Mouse (Mus musculus) 3134 (cell line): ENCODE measurements around the gene Runx1.
A peak's percentile ranks its signal among the peaks of the same experiment; 100 is the strongest.

ENCODE experiments used
- DNase-seq: peaks from one replicate; pipeline ENCODE4 v3.0.0-alpha.2; 2011; ENCODE audit warnings: low spot score; ENCODE audit not compliant: insufficient read length; ENCODE audit errors: extremely low read depth

Gene Runx1

DNA sequence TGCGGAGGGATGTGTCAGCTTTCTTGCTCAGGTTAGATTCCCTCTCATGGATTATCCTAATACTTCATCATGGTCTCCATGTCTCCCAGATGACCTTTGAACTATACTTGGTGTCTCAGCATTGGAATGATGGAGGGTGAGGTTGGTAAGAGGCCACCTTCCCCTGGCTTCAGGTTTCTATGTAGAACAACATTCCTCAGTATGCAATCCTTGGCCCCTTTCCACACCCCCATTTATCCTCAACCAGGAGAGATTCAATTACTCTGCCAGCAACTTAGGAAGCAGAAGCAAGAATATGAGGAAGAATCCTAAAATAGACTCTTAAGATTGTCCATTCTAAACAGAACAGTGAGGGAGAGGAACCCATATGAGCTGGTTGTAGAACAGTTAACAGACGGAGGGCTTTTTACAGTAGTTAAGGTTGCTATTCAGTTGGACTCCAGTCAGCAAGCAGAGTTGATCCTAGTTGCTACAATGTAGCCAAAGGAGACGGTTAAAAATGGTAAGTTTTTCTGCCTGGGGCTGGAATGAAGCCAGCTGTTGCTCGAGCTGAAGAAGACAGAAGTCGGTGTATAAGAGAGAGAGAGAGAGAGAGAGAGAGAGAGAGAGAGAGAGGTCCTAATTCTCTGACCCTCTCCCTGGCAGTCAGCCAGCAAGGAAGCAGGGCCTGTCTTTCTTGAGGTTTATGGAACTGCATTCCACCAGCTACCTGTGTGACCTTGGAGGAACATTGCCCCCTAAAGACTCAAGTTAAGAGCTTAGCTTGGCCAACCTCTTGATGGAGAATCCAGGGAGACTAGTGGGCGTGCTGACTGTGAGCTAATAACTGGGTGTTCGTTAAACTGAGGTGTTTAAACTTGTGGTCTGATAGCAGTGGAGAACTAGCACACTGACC lies 120.1 kb downstream of the Runx1 start:
- DNase-seq, result no peak

DNA sequence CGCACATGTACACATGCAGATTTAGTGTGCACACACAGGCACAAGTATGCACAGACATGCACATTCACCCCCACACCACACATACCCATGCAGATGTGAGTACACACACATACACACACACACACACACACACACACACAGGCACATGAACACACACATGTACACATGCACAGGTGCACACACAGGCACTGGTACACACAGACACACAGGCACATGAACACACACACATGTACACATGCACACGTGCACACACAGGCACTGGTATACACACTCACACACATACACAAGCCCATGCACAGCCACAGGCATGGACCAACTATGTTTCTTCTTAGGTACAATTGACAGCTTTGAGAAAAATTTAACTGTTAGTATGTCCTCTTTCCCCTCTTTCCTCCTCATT lies 122.1 kb downstream of the Runx1 start:
- DNase-seq, result no peak

DNA sequence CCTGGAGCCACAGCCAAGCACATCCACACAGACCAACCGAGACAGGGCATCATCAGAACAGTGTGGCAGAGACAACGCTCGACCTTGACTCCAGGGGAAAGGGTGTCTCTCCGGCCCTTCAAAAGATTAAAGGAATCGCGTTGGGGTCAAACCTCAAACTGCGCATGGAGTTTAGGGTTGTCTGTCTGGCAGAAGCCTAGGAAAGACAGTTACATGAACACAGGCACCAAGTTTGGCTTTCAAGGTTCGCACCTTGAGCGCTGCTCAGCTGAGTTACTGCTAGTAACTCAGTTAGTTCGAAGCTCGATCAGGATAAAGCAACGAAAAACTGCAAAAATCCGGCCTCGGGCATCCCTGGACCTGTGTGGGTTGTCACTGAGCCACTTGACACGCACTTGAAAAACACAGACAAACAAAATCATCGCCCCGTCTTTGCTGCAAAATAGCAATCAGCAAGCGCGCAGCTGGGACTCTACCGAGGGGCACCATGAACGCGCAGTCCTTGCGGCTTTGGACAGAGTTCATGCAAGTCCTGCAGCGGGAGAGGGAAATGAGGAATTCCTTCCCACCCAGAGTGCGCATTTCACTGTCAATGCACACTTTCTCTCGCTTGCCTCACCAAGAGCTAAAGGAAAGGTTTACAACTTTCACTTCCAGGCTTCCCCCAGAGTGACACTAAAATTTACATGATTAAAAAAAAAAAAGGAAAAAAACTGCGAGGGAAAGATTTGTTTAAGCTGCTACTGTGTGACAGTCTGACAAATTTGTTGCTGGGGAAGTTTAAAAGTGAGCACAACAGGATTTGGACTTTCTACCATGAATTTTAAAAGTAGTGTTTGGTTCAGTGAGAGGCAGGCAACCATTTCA lies 126.2 kb downstream of the Runx1 start:
- DNase-seq, result no peak

DNA sequence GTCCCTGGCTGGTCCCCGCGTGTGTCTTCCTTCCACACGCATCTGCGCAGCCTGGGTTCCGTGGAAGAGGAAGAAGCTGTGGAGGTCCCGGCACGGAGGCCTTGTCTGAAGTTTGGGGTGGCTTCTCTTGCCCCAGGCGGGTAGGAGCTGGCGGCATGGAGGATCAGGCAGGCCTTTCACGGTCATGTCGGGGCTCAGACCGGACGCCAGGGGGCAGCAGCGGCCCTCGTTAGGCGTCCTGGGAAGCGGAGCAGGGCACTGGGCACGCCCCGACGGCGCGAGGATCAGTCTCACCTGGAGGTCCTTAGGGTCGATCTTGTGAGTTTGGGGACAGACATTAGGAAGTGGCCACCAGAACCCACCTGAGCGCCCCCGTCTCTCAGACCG lies 127.3 kb downstream of the Runx1 start:
- peak; percentile 83 for DNase-seq

DNA sequence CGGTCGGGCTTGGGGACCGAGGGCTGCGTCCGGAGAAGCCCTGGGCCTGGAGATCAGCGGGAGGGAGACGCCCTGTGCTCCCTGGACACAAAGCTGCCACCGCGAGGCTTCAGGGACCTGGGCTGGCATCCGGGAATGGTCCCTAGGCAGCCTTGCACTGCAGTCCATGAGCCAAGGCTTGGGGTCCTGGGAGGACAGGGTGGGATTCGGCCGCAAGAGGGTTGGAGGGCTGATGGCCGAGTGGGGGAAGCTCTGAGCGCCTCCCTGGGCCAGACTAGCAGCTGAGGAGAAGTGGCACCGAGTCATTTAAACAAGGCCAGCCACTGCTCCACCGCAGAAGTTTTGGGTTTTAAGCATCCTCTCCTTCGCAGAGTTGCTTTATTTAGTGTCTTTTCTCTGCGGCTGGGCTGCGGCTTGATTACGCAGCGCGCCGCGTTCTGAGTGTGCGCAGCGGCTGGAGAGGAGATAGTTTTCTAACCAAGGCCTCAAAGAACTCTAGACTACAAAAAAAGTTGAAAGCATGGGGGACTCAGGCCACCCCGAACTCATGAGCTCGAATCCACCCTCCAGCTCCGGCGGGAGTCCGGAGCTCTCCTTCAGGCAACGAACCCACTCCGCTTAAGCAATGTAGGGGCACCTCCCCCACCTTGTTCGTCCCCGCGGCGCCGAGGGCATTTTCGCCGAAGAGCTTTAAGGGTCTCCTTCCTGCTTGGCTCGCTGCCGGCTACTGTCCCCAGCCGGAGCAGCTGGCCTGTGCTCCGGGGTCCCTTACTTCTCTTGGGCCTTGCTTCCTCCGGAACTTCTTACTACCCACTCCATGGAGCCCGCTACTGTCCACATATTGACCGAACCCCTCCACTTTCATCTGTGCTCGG lies 128.0 kb downstream of the Runx1 start:
- DNase-seq, result peak; percentile 80

- DNase-seq, result peak; percentile 93
Observed at GRCm38 (mm10) chr16:92697227-92697736, 128.7 kb downstream of the Runx1 start.

DNA sequence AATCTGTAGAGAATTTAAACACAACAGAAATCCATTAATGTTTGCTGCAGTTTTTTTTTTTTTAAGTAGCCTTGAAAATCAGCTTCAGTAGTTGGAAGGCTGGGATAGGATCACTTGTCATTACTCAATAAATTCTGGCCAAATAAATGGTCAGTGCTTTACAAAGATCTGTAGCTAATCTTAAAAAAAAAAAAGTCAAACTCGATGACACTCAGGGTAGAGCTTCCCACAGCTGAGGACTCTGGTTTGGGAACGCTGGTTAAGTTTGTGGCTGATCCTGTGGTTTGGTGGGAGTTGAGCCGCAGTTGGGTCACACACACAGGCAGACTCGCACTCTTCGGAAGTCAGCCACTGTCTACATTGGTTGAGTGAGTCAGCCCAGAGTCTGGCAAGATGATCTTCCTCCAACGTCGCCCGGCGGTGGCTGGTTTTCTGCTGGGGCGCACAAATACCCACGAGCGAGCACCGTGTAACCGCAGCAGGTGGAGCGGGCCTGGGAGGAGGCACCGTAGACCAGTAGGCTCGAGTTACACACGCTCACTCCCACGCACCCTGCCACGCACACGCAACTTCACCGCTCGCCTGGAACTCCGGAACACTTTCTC lies 129.4 kb downstream of the Runx1 start:
- DNase-seq, result peak; percentile 87

DNA sequence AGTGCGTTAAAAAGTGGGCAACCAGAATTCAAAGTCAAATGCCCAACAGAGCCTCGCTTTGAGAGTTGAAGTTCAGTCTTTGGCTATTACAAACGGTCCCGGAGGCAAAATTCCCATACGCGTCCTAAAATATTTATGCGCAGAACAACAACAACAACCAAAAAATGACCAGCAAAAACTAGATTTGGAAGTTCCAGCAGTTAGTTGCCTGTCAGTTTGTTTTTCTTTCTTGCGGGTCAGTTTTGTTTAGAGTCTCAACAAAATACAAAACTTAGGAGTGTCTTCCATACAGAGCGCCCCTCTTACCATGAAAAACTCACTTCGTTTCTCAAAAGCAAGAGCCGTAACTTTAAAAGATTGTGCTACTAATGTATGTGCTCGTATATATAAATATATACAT lies 130.0 kb downstream of the Runx1 start:
- no peak for DNase-seq

GRCm38 (mm10) chr16:92695200-92695921 lies 130.6 kb downstream of the Runx1 start:
- peak; percentile 75 for DNase-seq

DNA sequence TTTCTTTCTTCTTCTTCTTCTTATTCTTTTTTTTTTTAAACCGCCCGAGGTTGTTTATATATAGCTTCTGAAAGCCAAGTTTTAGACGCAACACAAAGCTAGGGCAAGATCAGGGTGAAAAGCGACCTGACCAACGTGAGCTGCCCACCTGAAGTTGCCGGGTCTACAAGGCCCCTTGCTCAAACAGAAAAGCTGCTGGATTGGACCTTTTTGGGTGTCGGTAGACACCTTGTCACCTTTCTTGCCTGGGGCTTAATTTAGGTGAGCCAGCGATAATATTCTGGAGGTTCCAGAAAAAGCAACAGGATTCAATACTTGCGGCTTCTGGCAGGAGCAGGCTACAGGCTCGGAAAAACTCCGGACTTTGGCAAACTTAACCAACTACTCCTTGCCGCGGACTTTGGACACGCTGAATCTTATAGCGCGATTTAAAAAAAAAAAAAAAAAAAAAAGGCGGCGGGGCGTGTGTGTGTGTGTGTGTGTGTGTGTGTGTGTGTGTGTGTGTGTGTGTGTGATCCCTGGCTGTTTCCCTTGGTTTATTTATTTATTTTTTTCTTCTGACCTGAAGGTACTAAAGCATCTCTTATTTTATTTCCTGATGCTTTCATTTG lies 131.3 kb downstream of the Runx1 start:
- DNase-seq, result peak; percentile 38

DNA sequence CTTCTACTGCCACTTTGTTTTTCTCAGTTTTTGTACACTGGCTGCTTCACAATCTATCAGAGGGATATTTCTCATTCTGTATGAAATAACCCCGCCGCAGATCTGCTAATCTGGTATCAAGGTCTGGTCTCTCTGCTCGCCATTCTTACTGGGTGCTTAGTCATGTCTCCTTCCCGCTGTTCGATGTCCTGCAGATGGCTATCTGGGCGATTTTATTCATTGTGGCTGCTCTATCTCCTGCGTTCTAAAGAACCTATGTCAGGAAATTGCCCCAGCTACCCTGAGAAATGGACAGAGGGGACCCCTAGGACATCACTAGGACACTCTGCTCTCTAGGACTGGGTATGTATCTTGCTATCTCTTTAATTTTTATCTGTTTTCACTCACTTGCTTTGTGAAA lies 135.2 kb downstream of the Runx1 start:
- no peak for DNase-seq

GRCm38 (mm10) chr16:92688941-92689340 lies 137.0 kb downstream of the Runx1 start:
- no peak for DNase-seq

DNA sequence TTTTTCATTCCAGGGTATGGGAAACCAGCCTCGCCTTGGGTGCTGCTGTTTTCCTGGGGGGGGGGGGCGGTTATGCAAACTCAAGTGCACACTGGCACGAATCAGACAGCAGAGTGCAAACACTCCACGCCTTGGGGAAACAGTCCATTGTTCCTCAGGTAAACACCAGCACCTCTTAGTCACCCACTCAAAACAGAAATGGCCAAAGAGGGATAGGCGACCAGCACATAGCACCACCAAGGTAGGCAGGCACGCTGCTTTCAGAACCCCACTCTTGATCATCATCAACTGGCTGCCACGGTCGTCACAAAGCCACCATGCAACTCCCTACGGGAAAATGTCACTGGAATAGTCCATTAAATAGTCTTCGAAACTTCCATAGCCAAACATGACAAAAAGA lies 139.0 kb downstream of the Runx1 start:
- DNase-seq, result no peak

DNA sequence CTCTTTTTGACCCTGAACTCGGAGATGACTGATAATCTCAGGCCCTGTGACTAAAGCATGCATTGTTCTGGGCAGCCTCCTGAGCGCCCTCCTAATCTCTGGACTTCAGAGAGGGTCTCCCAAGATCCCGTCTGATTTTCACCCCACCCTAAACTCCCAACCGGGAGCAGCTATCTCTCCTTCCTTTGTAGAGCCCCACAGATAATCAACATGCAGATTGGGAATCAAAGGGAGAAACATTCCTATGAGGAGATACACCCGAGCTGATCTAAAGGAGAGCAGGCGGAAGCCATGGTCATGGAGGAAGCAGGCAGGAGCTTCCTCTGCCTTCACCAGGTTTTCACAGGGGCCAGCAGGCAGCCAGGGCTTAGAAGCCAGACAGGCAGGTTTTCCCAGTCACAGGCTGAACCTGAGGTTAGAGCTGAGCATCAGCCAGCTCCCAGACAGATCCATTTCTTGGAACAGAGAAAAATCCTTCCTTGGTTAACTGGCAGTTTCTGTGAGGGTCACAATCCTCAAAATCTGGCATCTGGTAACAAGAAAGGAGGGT lies 140.1 kb downstream of the Runx1 start:
- DNase-seq, result no peak

GRCm38 (mm10) chr16:92684423-92685211 lies 141.3 kb downstream of the Runx1 start:
- no peak for DNase-seq

DNA sequence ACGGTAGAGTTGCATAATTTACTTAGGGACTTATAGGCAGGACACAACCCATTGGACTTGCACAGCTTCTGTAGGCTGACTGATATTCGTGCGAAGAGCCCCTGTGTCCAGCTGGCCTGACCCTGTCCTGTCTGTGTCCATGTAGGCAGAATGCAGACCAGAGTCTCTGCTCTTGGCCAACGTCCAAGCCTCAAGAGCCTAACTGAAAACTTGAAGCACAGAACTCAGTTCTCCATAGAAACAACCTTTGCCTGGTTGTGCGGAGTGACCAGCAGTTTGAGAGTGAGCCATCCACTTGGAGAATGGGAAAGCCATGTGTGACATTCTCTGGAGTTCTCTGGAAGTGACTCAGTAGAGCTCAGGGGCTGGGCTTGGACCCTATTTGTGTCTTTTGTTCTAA lies 149.3 kb downstream of the Runx1 start:
- no peak for DNase-seq

- no peak for DNase-seq
Observed at GRCm38 (mm10) chr16:92675677-92676076, 150.3 kb downstream of the Runx1 start.

- DNase-seq, result no peak
Observed at GRCm38 (mm10) chr16:92674916-92675450, 151.0 kb downstream of the Runx1 start.
